Mouse (Mus musculus) mouse trophoblast stem cell (cell line): ENCODE data around the gene Apbb2.

ENCODE experiments used
- in situ Hi-C, 2 experiments: fragments of 300-500 bp; cut with MseI, MboI; formaldehyde crosslinking; loops; 2 replicates in 1 of 2; 3 replicates in 1 of 2; pipeline ENCODE4 v1.15.1; 2025

The Apbb2 gene

DNA sequence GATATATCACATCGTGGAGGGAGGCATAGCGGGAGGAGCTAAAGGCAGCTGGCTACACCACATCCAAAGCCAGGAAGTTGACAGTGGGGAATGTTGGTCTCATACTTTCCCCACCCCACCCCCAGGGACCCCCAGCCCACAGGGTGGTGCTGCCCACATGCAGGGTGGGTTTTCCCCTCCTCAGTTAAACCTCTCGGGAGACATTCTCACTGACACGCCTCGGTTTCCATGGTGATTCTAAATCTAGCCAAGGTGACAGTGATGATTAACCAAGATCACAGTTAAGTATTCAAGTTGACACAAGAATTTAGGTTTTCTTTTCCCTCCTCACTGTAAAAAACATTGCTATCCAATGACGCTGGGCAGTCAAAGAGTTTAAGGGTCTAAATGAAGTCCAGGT, 270.2 kb downstream of the Apbb2 start:
- in situ Hi-C loops, result no loop called here

DNA sequence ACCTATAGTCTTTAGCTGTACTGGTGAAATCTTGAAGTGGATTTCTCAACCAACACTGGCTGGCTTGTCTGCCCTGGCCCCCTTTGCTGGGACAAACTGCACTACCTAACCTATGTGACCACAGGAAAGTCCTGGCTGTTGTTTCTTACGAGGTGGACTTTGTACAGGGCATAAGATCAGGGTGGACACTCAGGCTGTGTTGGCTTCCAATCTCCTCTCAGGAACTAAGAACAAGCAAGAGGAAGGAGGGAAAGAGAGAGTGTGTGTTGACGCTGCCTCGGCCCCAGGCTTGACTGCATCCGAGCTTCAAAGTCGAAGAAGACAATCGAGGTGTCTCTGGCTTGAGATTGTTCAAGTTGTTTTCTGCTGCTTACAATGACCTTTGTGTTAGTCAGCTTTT, 271.8 kb downstream of the Apbb2 start:
- in situ Hi-C loops, result no loop called here

DNA sequence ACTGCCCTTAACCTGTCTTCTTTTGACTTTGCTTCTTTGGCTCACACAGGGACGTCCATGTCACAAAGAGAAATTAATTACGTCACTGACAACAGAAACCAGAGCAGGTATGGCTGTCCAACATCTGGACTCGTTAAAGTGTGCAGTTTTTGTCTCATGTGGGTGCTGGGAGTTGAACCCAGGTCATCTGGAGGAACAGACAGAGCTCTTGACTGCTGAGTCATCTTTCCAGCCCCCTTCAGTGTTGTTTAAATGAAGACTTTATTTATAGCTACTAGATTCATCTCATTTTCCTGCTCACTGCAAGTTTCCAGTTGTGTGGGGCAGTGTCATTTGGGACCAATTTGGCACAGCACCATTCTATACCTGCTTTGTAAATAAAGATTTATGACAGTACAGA, 273.4 kb downstream of the Apbb2 start:
- in situ Hi-C loops, result no loop called here

DNA sequence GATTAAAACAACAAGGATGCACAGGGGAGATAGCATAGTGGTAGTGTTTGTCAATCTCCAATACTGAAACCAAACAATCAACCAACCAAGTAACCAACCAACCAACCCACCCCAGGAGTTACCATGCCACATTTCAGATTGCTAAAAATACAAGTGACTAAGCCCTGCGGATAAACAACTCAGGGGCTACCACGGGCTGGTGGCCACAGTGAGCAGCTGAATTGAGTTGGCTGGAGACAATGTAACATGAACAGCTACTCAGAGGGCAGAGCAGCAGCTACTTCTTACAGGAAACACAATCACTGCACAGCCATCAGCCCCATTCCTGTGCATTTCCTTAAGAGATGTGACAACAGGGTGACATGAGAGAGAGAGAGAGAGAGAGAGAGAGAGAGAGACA, 274.4 kb downstream of the Apbb2 start:
- in situ Hi-C loops, result no loop called here

DNA sequence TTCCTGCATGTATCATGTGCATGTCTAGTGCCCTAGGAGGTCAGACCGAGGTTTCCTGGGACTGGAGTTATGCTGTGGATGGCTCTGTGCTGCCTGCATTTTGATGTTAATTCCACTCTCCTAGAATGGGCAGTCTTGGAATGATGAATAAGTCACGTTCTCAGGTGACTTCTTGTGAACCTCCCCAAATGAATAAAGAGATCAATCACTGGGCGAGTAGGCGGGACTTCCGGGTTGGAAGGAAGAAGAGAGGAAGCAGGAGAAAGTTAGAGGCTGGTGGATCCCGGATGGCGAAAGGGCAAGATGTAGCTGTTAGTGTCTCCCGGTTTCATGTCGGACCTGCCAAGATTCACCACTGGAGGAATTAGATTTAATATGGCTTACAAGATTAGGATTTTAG, 276.3 kb downstream of the Apbb2 start:
- in situ Hi-C loops, result no loop called here

DNA sequence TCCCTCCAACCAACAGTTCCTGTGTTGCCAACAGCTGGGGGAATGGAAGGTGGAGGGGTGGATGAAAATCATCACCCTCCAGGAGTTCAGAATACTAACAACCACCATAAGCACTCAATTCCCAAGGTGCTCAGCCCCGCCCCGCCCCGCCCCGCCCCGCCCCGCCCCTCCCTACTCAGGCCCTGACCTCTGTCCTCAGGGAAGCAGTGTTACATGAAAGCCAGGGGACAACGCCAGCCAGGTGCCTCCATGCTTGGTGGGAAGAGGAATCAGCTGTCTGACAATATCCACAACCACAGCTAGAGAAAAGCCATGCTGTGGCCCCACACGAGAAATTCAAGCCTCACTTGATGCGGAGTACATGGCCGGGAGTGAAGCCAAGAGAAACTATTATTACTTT, 276.7 kb downstream of the Apbb2 start:
- in situ Hi-C loops, result no loop called here

DNA sequence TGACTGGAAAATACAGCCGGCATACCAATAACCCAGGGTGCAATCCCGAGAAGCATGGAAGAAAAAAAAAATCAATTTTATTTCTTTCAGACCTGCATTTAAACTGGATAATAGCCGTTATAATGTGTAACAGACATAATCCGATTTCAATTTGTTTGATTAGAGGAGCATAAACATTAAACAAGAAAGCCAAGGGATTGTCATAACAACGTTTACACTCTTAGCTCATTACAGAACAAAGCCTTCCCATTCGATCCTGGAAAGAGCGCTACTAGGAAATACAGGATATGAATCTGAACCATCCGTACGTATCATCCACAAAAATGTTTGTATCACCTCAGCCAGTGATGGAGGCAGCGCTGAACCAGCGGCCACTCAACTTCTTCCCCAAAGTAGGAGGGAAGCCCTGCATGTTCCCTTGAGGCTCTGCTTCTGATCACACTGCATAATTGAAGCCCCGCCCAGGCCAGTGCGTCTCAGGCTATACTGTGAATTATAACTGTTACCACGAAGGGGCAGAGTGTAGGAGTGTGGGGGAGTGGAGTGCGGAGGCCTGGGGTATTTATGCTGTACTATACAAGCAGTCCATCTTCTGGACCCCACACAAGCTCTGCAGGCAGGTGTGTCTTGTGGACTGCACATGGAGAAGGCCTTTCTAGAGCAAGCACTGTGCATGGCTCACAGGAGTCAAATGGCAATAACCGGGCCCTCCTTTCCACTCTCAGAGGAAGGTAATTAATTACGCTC, 278.1 kb downstream of the Apbb2 start:
- in situ Hi-C loops, result no loop called here

DNA sequence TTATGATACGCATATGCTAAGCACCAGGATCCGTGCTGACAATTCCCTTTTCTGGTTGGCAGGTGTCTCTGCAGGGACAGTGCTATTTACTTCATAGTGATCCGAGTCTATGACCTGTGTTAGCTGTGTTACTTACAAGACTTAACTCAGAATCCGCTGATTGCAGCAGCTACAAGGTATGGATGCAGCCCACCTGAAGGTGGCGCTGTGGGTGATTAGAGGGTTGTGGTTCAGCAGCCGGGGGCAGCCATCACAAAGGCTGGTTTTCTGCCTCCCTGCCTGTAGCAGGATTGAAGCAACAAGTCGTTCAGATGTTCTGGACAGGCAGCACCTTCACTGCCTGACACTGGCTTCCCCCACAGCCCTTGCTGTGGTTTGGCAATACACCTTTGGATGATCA, 280.0 kb downstream of the Apbb2 start:
- in situ Hi-C loops, result no loop called here

DNA sequence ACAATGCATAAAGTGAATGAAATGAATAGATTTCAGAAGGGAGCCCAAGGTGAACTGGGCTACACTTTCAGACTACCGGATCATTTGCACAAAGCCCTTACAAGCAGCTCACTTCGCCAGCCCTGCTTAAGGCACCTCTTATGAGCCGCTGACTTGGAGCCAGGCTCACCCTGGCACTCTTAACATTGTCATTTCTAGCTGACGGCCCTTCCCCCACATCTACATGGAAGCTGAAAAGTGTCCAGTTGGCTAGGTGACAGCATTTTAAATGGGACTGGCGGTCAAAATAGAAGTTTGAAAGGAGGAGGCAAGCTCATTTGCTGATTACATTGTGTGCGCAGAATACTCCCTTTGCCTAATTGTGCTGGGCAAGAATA, 280.6 kb downstream of the Apbb2 start:
- in situ Hi-C loops, result no loop called here

DNA sequence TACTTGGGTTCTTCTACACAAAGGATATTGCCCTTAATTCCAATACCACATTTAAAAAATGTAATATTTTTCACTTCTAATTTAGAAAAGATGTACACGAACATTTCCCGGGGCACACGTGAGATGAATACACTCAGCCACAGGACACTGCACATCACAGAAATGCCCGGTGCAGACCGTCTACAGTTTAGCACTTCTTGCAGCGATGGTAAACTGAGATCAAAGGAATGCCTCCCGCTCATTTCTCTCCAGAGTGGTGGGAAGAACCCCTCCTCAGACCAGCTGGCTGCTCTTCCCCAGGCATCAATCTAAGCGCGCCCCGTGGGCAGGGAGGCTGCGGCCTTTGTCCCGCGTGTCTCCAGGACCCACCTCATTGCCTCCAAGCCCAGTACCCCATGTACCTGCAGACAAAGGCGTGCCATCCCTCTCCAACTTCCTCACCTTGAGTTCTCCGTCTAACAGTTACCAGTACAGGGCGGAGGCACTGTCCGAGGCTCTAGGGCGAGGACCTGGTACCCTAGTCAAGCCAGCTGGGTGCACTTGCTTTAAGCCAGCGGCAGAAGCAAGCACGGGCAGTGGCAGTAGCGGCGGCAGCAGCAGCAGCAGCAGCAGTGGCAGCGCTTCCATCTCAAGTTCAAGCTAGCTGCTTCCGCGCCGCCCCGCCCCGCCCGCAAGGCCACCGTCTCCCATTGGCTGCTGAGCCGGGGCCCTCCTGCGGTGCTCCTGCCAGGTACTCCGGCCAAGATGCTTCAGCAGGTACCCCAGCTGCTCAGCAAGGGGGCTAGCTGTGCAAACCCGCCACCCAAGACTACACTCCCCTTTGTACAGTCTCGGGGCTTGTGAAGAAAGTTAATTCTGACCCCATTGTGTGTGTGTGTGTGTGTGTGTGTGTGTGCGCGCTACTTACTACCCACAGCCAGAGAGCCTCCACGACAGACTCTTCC, 281.3 kb downstream of the Apbb2 start:
- in situ Hi-C loops, result no loop called here

DNA sequence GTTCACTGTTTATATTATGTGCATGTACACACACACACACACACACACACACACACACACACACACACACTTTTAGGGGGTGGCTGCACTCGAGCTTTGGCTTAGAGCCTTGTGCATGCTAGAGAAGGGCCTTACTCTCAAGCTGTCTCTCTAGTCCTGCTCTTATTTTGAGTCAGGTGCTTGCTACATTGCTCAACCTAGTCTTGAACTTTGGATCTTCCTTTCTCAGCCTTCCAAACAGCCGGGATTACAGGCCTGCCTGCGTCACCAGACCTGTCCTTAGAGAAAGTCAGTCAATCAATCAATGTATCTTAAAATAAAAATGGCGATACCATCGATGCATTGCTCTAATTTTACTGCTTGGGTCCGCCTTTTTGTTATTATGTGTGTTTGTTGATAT, 287.8 kb downstream of the Apbb2 start:
- in situ Hi-C loops, result no loop called here

DNA sequence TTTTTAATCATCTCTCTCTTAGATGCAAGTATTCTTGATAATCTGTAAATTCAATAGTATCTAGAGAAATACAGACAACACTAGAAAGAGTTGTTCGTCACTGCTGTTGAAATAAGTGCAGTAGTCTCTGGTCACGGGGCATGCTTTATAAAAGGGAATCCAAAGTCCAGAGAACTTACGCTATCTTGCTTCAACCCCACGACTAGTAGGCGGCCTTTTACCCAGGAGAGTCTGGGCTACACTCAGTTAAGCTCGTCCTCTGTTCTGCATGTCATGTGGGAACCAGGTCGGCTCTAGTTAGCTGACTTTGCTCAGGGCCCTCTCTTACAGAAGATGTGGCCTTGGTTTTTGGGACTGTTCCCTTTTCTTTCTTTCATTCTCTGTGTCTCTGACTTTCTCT, 289.8 kb downstream of the Apbb2 start:
- in situ Hi-C loops, result no loop called here

DNA sequence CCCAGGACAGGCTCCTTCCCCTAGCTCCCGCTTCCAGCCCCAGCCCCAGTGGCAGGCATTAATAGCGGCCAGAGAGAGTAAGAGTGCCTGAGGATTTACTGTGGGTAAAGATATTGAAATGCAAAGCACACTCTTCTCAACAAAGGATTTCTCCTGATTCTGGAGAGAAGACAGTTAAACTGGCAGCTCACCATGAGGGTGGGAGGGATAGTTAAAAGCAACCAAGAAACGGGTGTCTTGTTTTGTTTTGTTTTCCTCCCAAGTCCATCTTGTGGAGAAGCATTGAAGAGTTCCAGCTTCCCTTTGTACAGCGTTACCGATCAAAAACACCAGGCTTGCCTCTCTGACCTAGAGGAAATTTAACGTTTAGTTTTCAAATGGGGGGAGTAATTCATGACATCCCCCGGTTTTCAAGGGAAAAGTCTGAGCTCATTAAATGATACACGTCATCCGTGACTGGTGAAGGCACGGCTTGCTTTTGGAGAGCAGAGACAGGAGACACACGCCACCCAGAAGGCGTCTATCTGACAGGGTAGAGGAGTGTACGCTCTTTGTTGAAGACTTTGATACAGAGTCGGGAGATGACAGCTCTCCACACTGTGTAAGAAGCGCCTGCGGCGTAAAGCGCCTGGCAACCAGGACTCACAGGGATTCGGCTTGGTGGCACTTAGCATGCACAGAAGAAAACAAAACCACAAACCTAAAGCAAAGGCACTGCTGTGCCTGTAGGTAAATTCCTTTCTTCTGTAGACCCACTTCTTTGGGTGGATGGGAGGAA, 290.4 kb downstream of the Apbb2 start:
- in situ Hi-C loops, result no loop called here

DNA sequence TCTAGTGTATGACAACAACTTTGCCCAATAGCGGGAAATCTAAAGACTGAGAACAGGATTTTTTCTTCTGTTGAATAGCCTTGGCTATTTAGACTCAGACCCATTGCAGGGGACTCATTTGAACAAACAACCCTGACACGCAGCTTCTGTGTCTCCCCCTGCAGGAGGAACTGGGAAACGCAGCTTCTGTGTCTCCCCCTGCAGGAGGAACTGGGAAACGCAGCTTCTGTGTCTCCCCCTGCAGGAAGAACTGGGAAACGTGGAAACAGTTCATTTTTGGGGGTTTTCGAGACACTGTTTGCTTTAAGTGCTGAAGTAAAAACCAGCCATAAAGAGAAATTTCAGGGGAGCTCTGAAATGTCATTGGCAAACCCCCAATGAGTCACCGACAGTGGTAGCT, 292.2 kb downstream of the Apbb2 start:
- in situ Hi-C loops, result no loop called here

DNA sequence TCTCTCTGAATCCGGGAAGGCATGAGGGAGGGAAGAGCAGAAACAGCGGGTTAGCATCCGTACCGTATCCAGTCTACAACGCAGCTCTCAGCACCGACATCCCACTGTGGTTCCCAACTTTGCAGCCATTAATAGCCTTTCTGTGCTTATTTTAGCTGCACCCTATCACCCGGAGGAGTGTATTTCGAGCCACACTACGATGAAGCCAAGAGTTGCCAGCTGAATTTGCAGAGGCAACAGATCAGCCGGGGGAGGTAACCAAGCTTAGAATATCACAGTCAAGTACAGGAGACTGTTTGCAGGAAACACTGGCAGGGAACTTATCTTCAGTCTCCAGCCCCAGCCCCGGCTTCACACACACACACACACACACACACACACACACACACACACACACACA, 295.0 kb downstream of the Apbb2 start:
- in situ Hi-C loops, result no loop called here

DNA sequence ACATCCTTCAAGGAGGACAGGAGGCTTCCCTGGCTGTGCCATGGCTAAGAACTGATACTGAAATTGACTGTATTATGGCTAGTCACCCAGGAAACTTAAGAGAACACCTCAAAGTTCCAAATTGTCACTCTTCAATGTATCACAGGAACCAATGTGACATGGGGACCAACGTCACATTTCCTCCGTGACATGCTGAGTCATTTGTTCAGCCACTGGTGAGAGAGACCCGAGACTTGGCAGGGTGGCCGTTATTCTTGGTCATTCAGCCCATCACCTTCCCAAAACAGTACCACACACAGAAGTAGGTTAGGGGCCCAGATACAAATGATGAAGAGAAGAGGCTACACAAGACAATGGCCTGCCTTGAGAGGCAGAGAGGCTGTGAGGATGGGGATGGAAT, 295.5 kb downstream of the Apbb2 start:
- in situ Hi-C loops, result no loop called here

DNA sequence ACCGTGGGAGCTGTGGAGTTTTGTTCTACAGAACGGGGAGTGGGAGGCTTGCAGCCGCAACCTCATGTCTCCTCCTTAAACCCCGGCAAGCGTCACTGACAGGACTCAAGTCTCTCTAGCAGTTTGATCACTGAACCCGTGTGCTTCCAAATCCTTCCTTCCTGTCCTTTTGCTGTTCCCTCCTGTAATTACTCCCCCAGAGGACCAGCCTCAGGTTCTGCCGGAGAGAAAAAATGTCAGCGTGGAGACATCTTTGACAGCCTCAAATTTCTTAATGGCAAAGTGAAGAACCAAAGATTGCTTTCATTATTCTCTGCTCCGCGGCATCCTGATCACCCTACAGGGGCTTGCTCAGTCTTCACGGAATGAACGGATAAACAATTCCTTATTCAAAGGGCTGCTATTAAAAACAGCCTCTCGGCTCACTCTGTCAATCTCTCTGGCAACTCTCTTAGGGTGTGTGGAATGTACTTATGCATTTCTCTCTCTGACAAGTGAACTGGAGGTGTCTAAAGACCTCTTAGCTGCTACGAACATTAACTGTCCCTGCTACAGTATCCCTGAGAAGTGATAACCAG, 298.7 kb downstream of the Apbb2 start:
- in situ Hi-C loops, result no loop called here

DNA sequence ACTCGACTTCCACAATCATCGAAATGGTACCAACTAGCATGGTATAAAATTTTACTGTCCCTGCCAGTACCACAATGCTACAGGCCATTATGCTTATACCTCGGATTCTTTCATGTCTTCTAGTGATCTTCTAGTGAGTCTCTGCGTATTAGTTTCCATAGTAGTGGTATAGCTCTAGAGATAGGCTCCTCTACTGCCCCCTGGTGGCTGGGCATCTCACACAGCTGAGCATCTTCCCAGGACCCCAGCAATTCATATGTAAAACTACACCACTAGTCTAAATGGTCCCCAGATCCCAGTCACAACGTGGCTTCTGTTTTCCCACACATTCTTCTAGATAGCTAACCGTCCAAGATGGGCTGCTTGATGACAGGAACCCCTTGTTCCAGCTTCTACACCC, 299.2 kb downstream of the Apbb2 start:
- in situ Hi-C loops, result no loop called here

DNA sequence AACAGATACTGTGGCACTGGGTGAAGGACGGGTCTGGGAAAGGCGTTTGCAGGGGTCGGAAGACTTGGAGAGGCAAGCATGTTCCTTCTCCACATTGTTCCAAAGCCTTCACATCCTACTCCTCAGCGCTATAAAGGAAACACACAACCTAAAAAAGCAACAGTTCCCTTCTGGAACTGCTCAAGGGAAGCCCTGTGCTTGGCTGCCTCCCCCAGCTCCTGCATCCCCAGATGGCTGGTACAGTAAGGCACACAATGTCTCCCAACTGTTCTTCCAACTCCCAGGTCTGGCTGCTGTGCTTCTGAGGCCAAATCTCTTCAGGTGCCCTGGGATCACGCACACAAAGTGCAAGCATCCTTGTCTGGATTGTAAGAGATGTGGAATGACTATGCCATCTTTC, 302.8 kb downstream of the Apbb2 start:
- in situ Hi-C loops, result no loop called here

DNA sequence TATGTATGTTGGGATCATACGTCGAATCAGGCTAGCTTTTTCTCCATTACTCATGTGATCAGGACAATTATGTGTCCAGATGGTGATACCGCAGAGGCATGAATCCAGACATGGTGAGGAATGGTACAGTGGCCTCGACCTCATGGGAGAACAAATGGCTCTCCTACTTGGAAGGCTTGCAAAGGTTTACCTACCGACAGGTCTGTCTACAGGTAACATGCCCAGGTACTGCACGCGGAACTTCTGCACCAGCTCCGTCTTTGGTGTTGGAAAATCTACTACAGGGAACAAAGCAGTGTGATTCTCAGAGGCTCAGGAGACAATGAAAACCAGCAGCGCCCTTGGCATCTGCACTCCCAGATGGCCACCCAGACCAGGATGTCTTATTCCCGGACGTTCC, 307.8 kb downstream of the Apbb2 start:
- in situ Hi-C loops, result no loop called here

DNA sequence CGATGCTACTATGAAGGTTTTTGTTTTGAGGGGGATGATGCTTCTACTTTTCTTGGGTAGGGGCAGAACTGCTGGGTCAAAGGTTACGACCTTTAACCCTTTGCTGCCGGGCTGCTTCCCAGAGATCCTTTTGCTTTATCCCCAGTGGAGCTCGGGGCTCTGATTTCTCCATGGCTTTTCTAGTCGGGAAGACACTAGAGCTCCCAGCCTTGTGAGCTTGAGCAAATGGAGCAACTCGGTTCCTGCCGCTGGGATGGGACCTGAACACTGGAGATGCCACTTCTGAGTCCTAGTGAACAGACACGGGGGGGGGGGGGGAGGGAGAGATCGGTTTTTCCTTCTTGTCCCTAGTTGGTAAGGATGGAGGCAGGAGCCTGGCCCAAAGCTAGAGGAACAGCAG, 308.3 kb downstream of the Apbb2 start:
- in situ Hi-C loops, result no loop called here

DNA sequence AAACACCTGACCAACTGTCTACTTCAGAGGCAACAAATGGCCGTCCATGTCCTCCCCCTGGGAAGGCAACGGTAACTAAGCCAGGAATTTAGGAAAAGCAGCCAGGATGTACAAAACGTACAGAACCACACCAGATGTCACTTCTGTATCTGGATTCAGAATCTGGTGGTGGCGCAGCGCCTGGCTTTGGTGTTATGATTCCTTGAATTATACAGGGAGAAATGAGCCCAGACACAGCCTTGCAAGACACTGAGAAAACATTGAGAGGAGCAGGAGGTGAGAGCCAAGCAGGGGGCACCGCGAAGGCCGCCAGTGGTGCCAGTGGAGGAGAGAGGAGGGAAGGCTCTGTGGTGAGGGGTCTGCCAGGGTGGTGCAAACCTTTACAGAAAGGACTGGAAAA, 313.1 kb downstream of the Apbb2 start:
- in situ Hi-C loops, result no loop called here
